Mouse (Mus musculus) spleen, adult 2 months (tissue): ENCODE data around the gene Ifitm6. TPM values are rescaled to one million over a fixed set of nuclear protein-coding genes. Genes with fewer than 3 reads are reported as not detected.

Experiments
- DNase-seq, 2 experiments: peaks; one replicate each; pipeline versions ENCODE4 v3.0.0 to v3.0.0-alpha.2; 2012 to 2021; ENCODE audit warnings: low spot score in 2 of 2, low read depth in 1 of 2
- H3K27ac ChIP-seq: fragments of 200-500 bp; 2 replicates; pipeline ENCODE4 v1.5.1; 2012; ENCODE audit warnings: low read length, inconsistent platforms; ENCODE audit not compliant: insufficient read depth
- H3K27me3 ChIP-seq: fragments of 200-500 bp; 2 replicates; pipeline ENCODE4 v1.6.1; 2012; ENCODE audit warnings: mild to moderate bottlenecking, moderate library complexity, low read length, inconsistent platforms; ENCODE audit not compliant: control insufficient read depth, insufficient read depth
- H3K36me3 ChIP-seq: fragments of 200-500 bp; 2 replicates; pipeline ENCODE4 v1.6.1; 2012; ENCODE audit warnings: mild to moderate bottlenecking, low read length, inconsistent platforms; ENCODE audit not compliant: control insufficient read depth, insufficient read depth
- H3K4me1 ChIP-seq: fragments of 200-500 bp; 2 replicates; pipeline ENCODE4 v1.6.1; 2011; ENCODE audit warnings: inconsistent platforms; ENCODE audit not compliant: control insufficient read depth, insufficient read depth, insufficient read length
- H3K4me3 ChIP-seq: fragments of 200-500 bp; 2 replicates; pipeline ENCODE4 v1.5.1; 2011; ENCODE audit warnings: mild to moderate bottlenecking, inconsistent platforms; ENCODE audit not compliant: insufficient read depth, insufficient read length; ENCODE audit errors: extremely low read depth
- CTCF ChIP-seq: fragments of 200-500 bp; IDR thresholded peaks from 2 replicates; pipeline ENCODE4 v1.5.1; 2011; ENCODE audit warnings: mild to moderate bottlenecking, inconsistent platforms; ENCODE audit not compliant: insufficient read depth, insufficient read length, insufficient replicate concordance; ENCODE audit errors: extremely low read depth
- POLR2A ChIP-seq: fragments of 200-500 bp; IDR thresholded peaks from 2 replicates; pipeline ENCODE4 v1.6.1; 2011; ENCODE audit warnings: low read depth, low read length, inconsistent platforms
- WGBS: fragments of 180-500 bp; shearing (Covaris S2); methylation state at CpG from one replicate; pipeline ENCODE4 v1.1.7; 2018; 5-methylcytosine and 5-hydroxymethylcytosine counted together
- polyA plus RNA-seq: library from polyadenylated mRNA; depleted of rRNA; stranded (reverse); fragments of >200 nt; gene quantifications from 2 replicates; pipeline ENCODE4 v1.2.3, GENCODE M21; 2012

Ifitm6 gene
- polyA plus RNA-seq, 1 experiment: 25.5 TPM

DNA sequence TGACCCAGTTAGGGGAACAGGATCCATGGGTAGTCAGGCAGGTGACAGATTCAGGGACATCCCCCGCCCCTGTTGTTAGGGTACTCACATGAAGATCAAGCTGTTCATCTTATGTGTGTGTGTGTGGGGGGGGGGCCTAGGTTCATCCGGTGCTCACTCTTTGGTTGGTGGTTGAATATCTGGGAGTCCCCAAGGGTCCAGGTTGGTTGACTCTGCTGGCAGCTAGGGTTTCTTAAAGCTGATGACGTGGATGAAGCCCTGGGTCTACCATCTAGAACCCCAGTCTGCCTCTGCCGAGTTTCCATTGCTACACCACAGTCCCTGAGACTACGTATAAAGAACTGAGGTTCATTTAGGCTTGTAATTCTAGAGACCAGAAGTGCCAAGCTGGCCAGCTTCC is 1.3 kb upstream of the Ifitm6 start:
- no peak for DNase-seq
- 92% methylated on average over 5 of the region's 5 CpGs for WGBS
- no peak for TF ChIP-seq POLR2A
- no peak for TF ChIP-seq CTCF
- H3K27ac ChIP-seq: no peak overlapping the region
- no peak overlapping the region for H3K4me3 ChIP-seq
- H3K27me3 ChIP-seq: no peaks in the 10 kb centered on the region
- H3K36me3 ChIP-seq: no peaks in the 10 kb centered on the region
- no peaks in the 10 kb centered on the region; the same call in 1 of the 2 replicates for H3K4me1 ChIP-seq

DNA sequence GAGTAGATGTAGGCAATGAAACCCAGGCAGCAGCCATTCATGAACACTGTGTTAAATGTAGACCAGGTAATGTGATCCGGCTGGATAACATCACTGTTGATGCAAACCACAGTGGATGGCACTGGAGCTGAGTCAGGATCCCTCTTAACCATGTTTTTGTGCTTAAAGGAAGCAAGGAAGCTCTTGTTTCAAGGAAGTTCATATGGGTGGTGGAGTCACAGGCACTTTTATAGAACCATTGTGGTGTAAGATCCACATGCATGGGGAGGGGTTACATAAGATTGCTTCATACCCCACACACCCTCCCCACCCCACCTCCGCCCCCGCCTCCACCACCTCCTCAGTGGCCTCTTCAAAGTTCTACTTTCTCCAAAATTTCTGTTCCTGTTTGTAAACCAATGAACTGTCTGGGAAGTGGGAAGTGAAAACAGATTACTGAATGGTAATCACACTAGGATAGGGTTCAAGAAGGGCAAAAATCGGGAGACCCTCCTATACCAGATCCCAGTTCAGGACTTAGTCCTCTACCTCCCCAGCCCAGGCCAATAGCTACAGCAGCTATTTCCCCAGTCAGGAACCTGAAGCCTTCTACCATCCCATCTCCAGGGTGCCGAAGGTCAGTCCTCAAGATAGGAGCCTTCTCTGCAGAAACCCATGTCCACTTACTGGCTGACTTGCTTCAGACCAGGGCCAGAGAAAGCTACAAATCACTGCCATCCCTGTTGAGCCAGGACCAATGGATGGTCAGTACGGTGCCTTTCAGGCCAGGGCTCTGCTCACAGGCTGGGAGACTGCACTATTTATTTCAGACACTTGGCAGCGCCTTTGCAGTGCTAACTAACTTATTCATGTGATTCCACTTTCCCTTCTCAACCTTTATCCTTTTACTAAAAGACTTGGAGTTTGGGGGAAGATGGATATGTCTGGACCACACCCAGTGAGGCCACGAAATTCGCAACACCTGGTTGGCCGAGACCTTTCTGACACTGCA is 722 bp downstream of the Ifitm6 start:
- no peaks in the 10 kb centered on the region; the same call in 1 of the 2 replicates for H3K4me1 ChIP-seq
- 74% methylated on average over 10 of the region's 10 CpGs for WGBS
- no peak for TF ChIP-seq CTCF
- TF ChIP-seq POLR2A: no peak
- no peak overlapping the region for H3K4me3 ChIP-seq
- no peaks in the 10 kb centered on the region for H3K27me3 ChIP-seq
- H3K36me3 ChIP-seq: no peaks in the 10 kb centered on the region
- no peak for DNase-seq
- H3K27ac ChIP-seq: peak overlapping the region; percentile 57

DNA sequence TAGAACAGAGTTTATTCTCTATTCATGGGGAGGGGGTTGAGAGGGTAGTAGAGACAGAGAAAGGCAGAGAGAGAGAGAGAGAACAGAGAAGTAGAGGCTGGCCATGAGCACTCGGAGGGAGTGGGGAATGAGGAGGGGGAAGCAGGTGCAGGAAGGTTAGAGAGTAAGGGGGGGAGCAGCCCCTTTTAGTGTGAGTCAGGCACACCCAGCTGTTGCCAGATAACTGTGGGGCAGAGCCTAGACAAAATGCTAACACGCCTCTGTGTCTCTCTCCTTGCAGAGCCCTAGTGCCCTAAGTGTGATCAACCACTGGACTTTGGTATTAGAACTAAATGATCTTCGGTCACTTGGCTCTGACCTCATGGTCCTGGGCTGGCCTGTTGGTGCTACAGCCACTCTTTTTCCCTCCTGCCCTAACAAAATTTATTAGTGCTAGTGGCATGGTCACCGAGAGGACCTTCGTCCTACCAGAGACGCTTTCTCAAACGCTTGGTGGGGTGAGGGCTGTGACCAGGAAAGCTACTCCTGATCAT is 6.4 kb downstream of the Ifitm6 start:
- Histone ChIP-seq H3K4me1 (no peaks in the 10 kb centered on the region; the same call in 1 of the 2 replicates), H3K27ac (peak overlapping the region; percentile 44; the same call in 1 of the 2 replicates), H3K27me3 (0 out of 2 replicates have a peak, but pooled peaks cover 1% of the 10 kb centered on the region), H3K4me3 (no peak overlapping the region), H3K36me3 (no peaks in the 10 kb centered on the region)
- TF ChIP-seq CTCF (no peak), POLR2A (no peak)
- WGBS: 79% methylated on average over 7 of the region's 7 CpGs
- no peak for DNase-seq

DNA sequence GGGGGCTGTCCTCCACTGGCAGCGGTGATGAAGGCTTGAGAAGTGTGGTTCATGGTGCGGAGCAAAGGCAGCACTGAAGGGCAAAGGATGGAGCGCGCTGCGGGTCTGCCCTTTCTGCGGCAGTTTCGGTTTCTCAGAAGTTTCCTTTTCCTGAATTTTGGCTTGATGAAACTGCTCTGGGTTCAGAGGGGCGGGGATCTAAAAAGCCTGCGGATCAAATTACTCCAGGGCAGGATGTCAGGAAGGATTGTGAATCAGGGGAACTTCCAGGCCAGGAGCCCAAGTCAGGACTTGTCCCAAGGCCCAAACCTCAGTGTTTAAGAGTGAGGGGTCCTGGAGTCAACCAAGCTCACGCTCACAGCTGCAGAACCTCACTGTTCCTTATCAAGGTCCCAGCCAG is 7.1 kb downstream of the Ifitm6 start, which contains the start of gene Ifitm3:
Ifitm3 (minus strand) TSS at position 178 of the 400 bp plus-strand sequence.
- H3K4me3 ChIP-seq: peak within 1 kb of the TSS; percentile 48
- H3K27me3 ChIP-seq: 0 out of 2 replicates have a peak, but pooled peaks cover 1% of the 10 kb centered on the region
- no peaks in the 10 kb centered on the region; the same call in 1 of the 2 replicates for H3K4me1 ChIP-seq
- WGBS: 9% methylated on average over 10 of the region's 10 CpGs
- peak within 1 kb of the TSS; percentile 44 for H3K27ac ChIP-seq
- TF ChIP-seq POLR2A (no peak; the same call in 1 of the 2 replicates), CTCF (no peak)
- no peak for DNase-seq
- H3K36me3 ChIP-seq: no peaks in the 10 kb centered on the region

DNA sequence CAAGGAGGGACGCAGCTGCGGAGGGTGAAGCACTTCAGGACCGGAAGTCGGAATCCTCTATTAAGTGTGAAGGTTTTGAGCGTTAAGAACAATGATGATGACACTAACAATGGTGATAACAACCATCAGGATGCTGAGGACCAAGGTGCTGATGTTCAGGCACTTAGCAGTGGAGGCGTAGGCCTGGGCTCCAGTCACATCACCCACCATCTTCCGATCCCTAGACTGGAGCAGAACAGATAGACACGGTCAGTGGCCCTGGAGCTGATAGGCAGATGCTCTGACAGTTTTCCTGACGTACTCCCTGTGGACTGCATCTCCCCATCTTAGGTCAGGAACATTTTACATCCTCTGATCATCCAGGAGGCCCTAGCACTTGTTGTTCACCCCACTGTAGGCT is 8.1 kb downstream of the Ifitm6 start:
- H3K27me3 ChIP-seq: 0 out of 2 replicates have a peak, but pooled peaks cover 1% of the 10 kb centered on the region
- no peak for TF ChIP-seq POLR2A
- no peak for DNase-seq
- H3K4me3 ChIP-seq: peak overlapping the region; percentile 48
- peak overlapping the region; percentile 44; the same call in 1 of the 2 replicates for H3K27ac ChIP-seq
- no peaks in the 10 kb centered on the region; the same call in 1 of the 2 replicates for H3K4me1 ChIP-seq
- 46% methylated on average over 9 of the region's 9 CpGs for WGBS
- H3K36me3 ChIP-seq: no peaks in the 10 kb centered on the region

DNA sequence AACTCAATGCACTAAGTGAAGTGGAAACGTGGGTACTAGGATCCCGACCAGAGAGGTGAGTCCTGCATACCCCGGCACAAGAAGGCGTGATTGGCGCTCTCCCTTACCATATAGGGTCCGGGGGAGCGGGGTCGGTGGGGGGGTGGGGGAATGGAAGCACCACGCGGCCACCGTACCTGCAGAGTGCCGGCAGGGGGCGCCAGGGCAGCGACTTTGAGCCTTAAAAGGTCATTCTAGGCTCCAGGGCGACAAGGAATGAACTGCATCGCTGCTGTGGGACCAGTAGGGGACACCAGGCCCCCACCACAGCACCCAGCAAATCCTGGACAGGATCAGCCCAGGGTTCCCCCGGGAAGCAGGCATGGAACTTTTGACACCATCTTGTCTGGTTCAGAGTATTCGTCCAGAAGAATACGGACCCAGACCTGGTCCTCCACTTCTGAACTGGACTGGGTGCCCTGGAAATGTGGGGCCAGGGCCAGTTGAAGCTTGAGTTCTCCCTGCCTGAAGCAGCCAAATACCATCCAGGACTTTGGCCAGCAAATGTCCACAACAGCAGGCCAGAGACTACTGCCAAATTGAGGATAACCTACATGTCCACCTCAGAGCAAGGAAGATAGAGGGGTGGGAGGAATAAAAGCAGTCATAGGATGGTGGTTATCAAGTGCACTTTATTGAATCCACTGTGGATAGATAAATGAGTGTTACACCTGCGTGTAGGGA is 8.6 kb downstream of the Ifitm6 start:
- Histone ChIP-seq H3K4me3 (no peak overlapping the region; the same call in 1 of the 2 replicates), H3K27ac (peak overlapping the region; percentile 6; the same call in 1 of the 2 replicates), H3K4me1 (no peaks in the 10 kb centered on the region; the same call in 1 of the 2 replicates), H3K27me3 (0 out of 2 replicates have a peak, but pooled peaks cover 1% of the 10 kb centered on the region), H3K36me3 (no peaks in the 10 kb centered on the region)
- DNase-seq: peak; percentile 41 to 53
- TF ChIP-seq POLR2A (no peak), CTCF (peak; percentile 73; the same call in 1 of the 2 replicates)
- 6% methylated on average over 20 of the region's 20 CpGs for whole genome bisulfite sequencing
